Mouse (Mus musculus) kidney, adult 2 months (tissue): ENCODE data around the gene Kdsr. TPM values are rescaled to one million over a fixed set of nuclear protein-coding genes. Genes with fewer than 3 reads are reported as not detected.
"Not testable (repeated sequence)": the region's sequence is repeated elsewhere in the genome, so short reads cannot be mapped to it uniquely, and the experiment has no call there.

ENCODE experiments used
- DNase-seq: peaks from one replicate; pipeline ENCODE4 v3.0.0; 2021
- H3K27ac ChIP-seq: fragments of 200-500 bp; 2 replicates; pipeline ENCODE4 v1.5.1; 2012; ENCODE audit warnings: low read depth, low read length, control low read depth, inconsistent platforms; ENCODE audit not compliant: insufficient read depth
- H3K27me3 ChIP-seq: fragments of 200-500 bp; replicated peaks from 2 replicates; pipeline ENCODE4 v1.6.1; 2012; ENCODE audit warnings: mild to moderate bottlenecking, moderate library complexity, low read length, inconsistent platforms; ENCODE audit not compliant: control insufficient read depth, insufficient read depth
- H3K36me3 ChIP-seq: fragments of 200-500 bp; 2 replicates; pipeline ENCODE4 v1.6.1; 2012; ENCODE audit warnings: mild to moderate bottlenecking, moderate library complexity, low read length, inconsistent platforms; ENCODE audit not compliant: control insufficient read depth, insufficient read depth
- H3K4me1 ChIP-seq: fragments of 200-500 bp; 2 replicates; pipeline ENCODE4 v1.6.1; 2011; ENCODE audit warnings: low read length; ENCODE audit not compliant: control insufficient read depth, insufficient read depth
- H3K4me3 ChIP-seq: fragments of 200-500 bp; 2 replicates; pipeline ENCODE4 v1.5.1; 2011; ENCODE audit warnings: mild to moderate bottlenecking, low read depth, low read length, control low read depth; ENCODE audit not compliant: insufficient read depth
- CTCF ChIP-seq: fragments of 200-500 bp; conservative IDR thresholded peaks from 2 replicates; pipeline ENCODE4 v1.5.1; 2011; ENCODE audit warnings: low read depth, mild to moderate bottlenecking, control low read depth, low read length, moderate library complexity, mixed read lengths; ENCODE audit not compliant: insufficient read depth, insufficient read length
- POLR2A ChIP-seq: fragments of 200-500 bp; IDR thresholded peaks from one replicate; pipeline ENCODE4 v1.6.1; 2011; ENCODE audit warnings: low read depth, low read length, control low read depth
- WGBS: fragments of 180-500 bp; shearing (Covaris S2); methylation state at CpG from one replicate; pipeline ENCODE4 v1.1.7; 2018; 5-methylcytosine and 5-hydroxymethylcytosine counted together
- polyA plus RNA-seq: library from polyadenylated mRNA; depleted of rRNA; stranded (reverse); fragments of >200 nt; gene quantifications from 2 replicates; pipeline ENCODE4 v1.2.3, GENCODE M21; 2012

Kdsr gene
- polyA plus RNA-seq, 1 experiment: 7.6 TPM

DNA sequence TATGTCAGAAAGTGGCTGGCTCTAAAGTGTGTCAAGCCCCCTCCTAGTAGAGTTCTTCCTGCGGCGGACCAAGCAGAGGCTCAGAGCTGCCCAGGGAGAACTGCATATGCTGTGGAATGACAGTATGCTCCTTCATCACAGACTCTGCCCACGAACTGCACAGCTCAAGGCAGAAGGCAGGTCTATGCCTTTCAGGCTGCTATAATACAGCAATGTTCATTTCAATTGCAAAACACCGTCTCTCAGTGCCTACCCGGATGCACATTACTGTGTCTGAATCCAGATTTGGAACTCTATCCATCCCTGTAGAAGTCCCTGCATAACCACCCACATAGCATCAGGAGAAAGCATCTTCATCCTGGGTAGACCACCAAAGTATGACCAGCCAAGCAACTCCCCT lies 19.7 kb downstream of the Kdsr start:
- no peak for TF ChIP-seq POLR2A
- no peak for TF ChIP-seq CTCF

DNA sequence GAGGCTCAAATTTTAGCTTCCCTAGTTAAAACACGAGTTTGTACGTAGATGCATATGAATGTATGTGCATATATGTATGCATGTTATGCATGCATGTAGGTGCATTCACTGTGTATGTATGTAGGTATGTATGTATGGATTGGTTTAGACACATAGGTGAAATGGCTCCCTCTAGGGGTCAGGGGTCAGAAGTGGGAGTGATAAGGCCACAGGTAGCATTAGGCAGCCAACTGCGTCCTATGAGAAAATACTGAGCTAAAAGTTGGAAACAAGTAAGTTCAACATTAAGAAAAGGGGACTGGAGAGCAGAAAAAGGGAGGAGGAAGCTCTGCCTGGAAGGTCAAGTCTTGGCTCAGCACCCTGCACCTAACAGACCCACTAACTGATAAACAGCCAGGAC lies 21.4 kb downstream of the Kdsr start:
- no peak for TF ChIP-seq POLR2A
- peak; percentile 33; the same call in 1 of the 2 replicates for TF ChIP-seq CTCF
- Histone ChIP-seq H3K27ac (no peak overlapping the region), H3K36me3 (no peaks in the 10 kb centered on the region), H3K4me1 (no peaks in the 10 kb centered on the region), H3K27me3 (no peaks in the 10 kb centered on the region), H3K4me3 (no peak overlapping the region)
- WGBS: 85% methylated on average over 3 of the region's 3 CpGs
- no peak for DNase-seq

More for the DNA sequence above, 19.7 kb downstream of the Kdsr start:
- Histone ChIP-seq H3K4me3 (no peak overlapping the region), H3K4me1 (no peaks in the 10 kb centered on the region), H3K27ac (no peak overlapping the region), H3K36me3 (no peaks in the 10 kb centered on the region), H3K27me3 (no peaks in the 10 kb centered on the region)
- no peak for DNase-seq
- 93% methylated on average over 5 of the region's 5 CpGs for WGBS

DNA sequence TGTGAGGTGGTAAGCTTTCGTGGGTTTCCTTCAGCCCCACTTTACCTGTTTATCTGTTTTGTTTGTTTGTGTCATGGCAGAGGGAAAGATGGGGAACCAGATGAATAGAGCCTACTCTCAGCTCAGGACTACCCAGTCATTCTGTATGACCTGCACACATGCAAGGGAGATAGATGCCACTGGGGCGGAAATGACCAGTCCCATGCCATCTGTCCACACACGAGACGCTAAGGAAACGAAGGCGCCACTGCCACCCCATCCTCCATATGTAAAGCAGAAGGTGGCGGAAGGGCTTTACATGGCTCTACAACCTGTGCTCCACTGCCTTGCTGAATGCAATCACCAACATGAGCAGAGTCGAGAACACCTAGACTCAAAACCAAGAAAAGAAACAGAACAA lies 23.3 kb downstream of the Kdsr start:
- TF ChIP-seq CTCF (no peak), POLR2A (no peak)
- H3K36me3 ChIP-seq: no peaks in the 10 kb centered on the region
- no peaks in the 10 kb centered on the region for H3K27me3 ChIP-seq
- no peak overlapping the region for H3K4me3 ChIP-seq
- 96% methylated on average over 8 of the region's 8 CpGs for WGBS
- DNase-seq: no peak
- no peak overlapping the region for H3K27ac ChIP-seq
- H3K4me1 ChIP-seq: no peaks in the 10 kb centered on the region

DNA sequence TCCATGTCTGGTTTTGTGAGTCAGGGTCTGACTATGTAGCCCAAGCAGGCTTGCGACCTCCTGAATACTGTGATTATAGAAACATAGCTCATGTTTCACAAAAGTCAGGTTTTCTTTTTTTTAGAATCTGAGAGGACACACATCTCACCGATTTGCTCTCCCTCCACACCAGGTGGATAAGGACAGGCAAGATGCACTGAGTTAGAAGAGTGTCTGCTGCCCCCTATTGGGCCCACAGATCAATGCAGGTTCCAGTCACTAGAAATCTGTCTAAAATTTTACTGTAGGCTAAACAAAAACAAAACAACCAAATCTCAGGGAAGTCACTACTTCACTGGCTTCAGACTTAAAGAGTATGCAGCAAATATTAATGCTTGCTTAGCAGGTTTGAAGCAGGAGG lies 23.9 kb downstream of the Kdsr start:
- peak; percentile 46 for DNase-seq
- H3K4me1 ChIP-seq: no peaks in the 10 kb centered on the region
- WGBS: 48% methylated on average over 2 of the region's 2 CpGs
- H3K27ac ChIP-seq: no peak overlapping the region
- H3K36me3 ChIP-seq: no peaks in the 10 kb centered on the region
- H3K27me3 ChIP-seq: no peaks in the 10 kb centered on the region
- no peak for TF ChIP-seq POLR2A
- peak; percentile 74 for TF ChIP-seq CTCF
- no peak overlapping the region for H3K4me3 ChIP-seq

DNA sequence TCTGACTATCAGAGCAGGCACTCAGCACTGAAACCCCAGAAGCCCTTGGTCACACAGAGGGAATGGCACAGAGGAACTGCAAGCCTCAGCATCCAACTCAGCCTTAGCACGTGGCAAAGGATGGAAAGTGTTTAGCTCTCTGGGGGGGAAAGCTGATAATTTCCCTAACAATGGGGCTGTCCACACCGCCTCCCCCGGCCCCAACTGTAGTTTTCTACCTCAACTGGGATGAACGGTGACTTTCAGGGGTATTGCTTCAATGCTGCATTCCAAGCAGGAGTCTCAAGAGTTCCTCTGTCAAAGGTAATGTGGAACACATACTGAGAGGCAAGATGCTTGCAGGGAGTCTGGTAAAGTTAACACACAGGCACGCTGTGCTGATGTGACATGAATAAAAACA lies 37.5 kb downstream of the Kdsr start:
- Histone ChIP-seq H3K27me3 (no peaks in the 10 kb centered on the region), H3K4me3 (no peak overlapping the region), H3K4me1 (no peaks in the 10 kb centered on the region), H3K36me3 (no peaks in the 10 kb centered on the region; the same call in 1 of the 2 replicates), H3K27ac (no peak overlapping the region)
- TF ChIP-seq CTCF (no peak), POLR2A (no peak)
- no peak for DNase-seq
- 78% methylated on average over 5 of the region's 5 CpGs for WGBS

DNA sequence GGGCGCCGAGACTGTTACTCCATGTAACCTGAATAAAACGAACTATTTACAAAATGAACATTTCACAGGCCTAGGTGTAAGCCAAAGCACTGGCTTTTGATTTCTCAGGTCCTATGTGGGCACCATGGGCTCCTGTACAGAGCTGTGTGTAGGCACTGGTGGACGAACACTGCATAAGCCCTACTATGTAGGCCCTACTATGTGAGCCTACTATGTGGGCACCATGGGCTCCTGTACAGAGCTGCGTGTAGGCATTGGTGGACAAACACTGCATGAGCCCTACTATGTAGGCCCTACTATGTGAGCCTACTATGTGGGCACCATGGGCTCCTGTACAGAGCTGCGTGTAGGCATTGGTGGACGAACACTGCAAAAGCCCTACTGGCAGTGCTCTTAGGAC lies 41.8 kb downstream of the Kdsr start:
- not testable (repeated sequence) for H3K27ac ChIP-seq, H3K27me3 ChIP-seq, DNase-seq, H3K4me1 ChIP-seq, H3K4me3 ChIP-seq, H3K36me3 ChIP-seq
- whole genome bisulfite sequencing: 58% methylated on average over 7 of the region's 7 CpGs

DNA sequence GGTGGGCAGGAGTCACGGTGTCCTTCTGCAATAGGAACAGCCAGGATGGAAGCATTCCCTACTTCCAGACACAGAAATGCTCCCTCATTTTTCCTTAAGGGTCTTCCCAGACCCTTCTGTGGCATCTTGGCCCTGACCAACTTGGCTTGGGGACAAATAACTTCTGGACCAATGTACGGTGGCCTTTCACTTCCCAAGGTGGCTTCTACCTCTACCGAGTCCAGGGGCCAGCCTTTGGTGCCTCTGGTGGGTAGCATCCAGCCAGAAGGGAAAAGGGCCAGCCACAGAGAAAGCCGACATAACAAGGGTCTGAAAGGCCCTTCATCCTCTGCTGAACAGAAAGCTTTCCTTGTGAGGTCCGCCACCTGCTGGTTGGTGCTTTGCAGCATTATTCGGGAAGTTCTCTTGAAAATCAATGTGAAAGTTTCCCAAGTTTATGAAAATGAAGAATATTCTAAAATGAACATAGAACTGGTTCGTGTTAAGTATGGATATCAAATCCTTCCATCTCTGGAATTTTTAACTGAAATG lies 42.4 kb downstream of the Kdsr start:
- peak; percentile 83 for DNase-seq
- Histone ChIP-seq H3K36me3 (no peaks in the 10 kb centered on the region; the same call in 1 of the 2 replicates), H3K4me1 (no peaks in the 10 kb centered on the region), H3K27me3 (no peaks in the 10 kb centered on the region), H3K4me3 (no peak overlapping the region), H3K27ac (no peak overlapping the region)
- 25% methylated on average over 7 of the region's 7 CpGs for WGBS
- TF ChIP-seq CTCF (peak; percentile 79), POLR2A (no peak)

DNA sequence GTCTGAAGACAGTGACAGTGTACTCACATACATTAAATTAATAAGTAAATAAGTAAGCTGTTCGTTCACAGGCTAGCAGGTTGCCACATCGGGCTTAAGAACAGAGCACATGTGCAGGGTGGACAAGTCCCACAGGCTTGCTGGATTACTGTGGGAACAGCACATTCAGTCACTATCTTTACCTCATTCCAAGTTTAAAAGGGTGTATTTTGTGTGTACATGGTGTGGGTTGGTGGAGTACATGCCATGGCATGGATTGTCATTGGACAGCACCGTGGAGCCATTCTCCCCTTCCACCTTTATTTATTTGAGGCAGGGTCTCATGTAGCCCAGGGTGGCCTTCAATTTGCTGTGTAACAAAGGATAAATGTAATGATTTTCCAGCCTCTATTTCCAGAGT lies 43.4 kb downstream of the Kdsr start:
- no peaks in the 10 kb centered on the region for H3K36me3 ChIP-seq
- H3K27ac ChIP-seq: no peak overlapping the region
- H3K27me3 ChIP-seq: no peaks in the 10 kb centered on the region
- DNase-seq: no peak
- no peaks in the 10 kb centered on the region; the same call in 1 of the 2 replicates for H3K4me1 ChIP-seq
- H3K4me3 ChIP-seq: no peak overlapping the region
- WGBS: 71% methylated on average over 3 of the region's 3 CpGs
- no peak for TF ChIP-seq CTCF
- no peak for TF ChIP-seq POLR2A
